Mouse (Mus musculus) c-Kit-positive CD71-negative TER-119-negative erythroid progenitor cells, embryonic 14.5 days (primary cell): ENCODE results near the gene Mgarp.

Source experiments
- DNase-seq: peaks from one replicate; pipeline ENCODE4 v3.0.0-alpha.2; 2013; ENCODE audit warnings: low read depth

Gene Mgarp

DNA sequence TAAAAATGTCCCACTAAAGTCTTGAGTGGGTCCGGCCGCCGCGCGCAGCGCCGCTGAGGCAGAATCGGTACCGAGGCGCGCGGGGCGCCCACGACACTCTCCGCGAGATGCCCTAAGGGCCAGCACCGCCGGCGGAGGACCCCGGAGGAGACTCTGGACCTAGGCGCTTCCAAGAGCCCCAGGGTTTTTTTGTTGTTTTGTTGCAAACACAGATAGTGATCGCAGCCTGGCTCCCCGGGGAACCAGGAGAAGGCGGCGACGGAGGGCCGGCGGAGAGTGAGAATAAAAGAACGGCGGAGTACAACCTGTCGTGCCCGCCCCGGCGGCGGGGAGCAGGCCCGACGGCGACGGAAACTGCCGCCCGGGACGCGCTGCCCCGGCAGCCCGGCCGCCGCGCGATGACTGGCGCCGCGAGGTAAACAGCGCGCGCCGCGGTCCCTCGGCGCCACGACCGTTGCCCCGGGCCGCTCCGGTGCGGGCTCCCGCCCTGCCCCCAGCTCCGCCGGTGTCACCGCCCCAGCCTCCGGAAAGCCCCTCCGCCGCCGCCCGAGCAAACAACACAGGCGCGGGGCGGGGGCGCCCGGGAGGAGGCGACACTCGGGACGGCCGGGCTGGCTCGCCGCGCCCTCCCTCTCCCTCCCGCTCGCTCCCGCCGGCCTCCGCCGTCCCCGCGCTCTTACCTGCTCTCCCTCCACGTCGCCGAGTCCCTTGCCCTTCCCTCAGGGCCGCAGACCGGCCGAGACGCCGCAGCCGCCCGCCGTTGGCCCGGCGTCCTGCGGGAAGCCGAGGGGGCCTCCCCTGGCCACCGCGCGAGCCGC is 56.6 kb downstream of the Mgarp start:
- no peak for DNase-seq

- DNase-seq: no peak
These were observed 57.2 kb downstream of the Mgarp start for GRCm38 (mm10) chr3:51339378-51339733.
